Mouse (Mus musculus) embryonic stem cell, embryonic (primary cell): Measurements from ENCODE around the gene Zfp710.

Experiments
- CTCF ChIA-PET, 4 experiments: fragments of 300-600 bp in 2 of 4; fragments of 350-600 bp in 2 of 4; sonication (Branson Sonifier 250); formaldehyde crosslinking; loops; one replicate each; lab custom pipeline; 2022; ENCODE audit warnings: inconsistent platforms in 2 of 4; lab: Charles Lee
- POLR2A ChIA-PET, 4 experiments: fragments of 300-600 bp in 2 of 4; fragments of 350-600 bp in 2 of 4; sonication (Branson Sonifier 250); formaldehyde crosslinking; loops; one replicate each; lab custom pipeline; 2022; ENCODE audit warnings: antibody characterized with exemption in 4 of 4, inconsistent platforms in 1 of 4; lab: Charles Lee

The Zfp710 gene

DNA sequence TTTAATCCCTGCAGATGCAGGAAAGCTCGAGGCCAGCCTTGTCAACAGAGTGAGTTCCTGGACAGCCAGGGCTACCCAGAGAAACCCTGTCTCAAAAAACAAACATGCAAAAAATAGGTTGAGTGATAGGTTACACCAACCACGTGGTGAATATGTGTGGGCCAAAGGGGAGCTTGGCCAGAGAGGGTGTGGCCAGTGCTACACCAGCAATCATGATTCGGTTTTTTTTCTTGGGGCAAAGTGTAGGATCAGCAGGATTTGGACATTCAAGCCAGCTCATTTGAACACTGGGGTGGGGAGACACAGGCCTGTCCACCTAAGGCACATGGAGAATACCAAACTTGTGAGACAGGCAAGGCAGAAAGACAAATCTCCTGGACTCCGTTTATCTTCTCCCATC, 104.7 kb downstream of the Zfp710 start:
- ChIA-PET POLR2A (interaction anchor here (0.6 to 27.6 kb wide), 132 partner anchors 9 to 1022 kb away, joined by 3 to 1040 read pairs (median 8); partner anchors contain the start of genes Idh2 (in 4 of the 4), Cib1 (in 3 of the 4), Gdpgp1 (in 3 of the 4) and Hddc3 (in 3 of the 4)), CTCF (interaction anchor here (0.7 to 4.3 kb wide), 7 partner anchors 11 to 104 kb away, joined by 3 to 55 read pairs (median 12); partner anchors contain the start of genes Cib1 (in 1 of the 4), Gdpgp1 (in 1 of the 4) and Idh2 (in 1 of the 4))

DNA sequence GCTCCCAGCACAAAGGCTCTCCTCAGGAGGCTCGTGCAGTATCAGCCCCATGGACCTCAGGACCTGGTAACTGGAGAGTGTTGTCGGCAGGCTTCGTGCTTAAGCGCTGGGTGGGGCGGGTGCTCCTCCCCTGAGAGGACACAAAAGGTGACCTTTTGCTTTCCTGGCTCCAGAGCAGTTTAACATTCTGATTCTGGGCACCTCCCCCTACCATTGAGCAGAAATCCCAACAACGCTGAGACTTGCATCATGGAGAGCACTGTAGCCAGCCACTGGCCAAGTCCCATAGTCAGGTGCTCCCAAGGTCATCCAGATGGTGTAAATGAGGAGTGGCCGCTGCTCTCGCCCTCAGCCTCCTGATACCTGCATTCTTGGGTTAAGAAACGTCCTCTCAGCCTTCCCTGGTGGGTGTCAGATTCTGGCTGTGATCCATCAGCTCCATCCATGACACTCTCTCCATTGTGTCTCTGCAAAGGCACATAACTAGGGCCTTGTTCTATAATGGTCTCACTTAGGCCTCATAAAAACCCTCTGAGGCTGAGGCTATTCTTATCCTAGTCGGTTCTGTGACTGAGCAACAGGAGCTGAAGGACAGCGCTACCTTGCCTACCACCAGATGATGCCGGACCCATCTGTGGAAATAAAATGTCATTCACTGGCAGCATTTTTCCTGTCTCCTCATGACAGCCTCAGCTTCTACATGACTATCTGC, 105.9 kb downstream of the Zfp710 start:
- ChIA-PET CTCF (interaction anchor here in 3 of 4 experiments (0.6 to 4.3 kb wide), 21 partner anchors 10 to 256 kb away, joined by 3 to 55 read pairs (median 4); partner anchors contain the start of gene Idh2 (in 2 of the 3)), POLR2A (interaction anchor here (0.5 to 27.6 kb wide), 188 partner anchors 8 to 1082 kb away, joined by 3 to 1040 read pairs (median 6); partner anchors contain the start of genes Idh2 (in 4 of the 4), Cib1 (in 3 of the 4), Gdpgp1 (in 3 of the 4) and Hddc3 (in 3 of the 4))

DNA sequence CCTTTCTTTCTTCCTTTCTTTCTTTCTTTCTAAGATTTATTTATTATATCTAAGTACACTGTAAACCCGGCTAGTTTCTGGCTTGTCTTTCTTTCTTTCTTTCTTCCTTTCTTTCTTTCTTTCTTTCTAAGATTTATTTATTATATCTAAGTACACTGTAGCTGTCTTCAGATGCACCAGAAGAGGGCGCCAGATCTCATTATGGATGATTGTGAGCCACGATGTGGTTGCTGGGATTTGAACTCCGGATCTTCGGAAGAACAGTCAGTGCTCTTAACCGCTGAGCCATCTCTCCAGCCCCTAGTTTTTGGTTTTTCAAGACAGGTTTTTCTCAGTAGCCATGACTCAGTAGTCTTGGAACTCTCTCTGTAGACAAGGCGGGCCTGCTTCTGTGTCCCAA, 106.7 kb downstream of the Zfp710 start:
- ChIA-PET POLR2A (interaction anchor here (0.5 to 27.6 kb wide), 114 partner anchors 9 to 1081 kb away, joined by 3 to 1040 read pairs (median 9); partner anchors contain the start of genes Idh2 (in 4 of the 4), Cib1 (in 3 of the 4), Gdpgp1 (in 3 of the 4) and Ngrn (in 3 of the 4)), CTCF (interaction anchor here in 2 of 4 experiments (0.6 to 4.3 kb wide), 18 partner anchors 9 to 456 kb away, joined by 3 to 55 read pairs (median 4); partner anchors contain the start of gene Idh2 (in 1 of the 2))

DNA sequence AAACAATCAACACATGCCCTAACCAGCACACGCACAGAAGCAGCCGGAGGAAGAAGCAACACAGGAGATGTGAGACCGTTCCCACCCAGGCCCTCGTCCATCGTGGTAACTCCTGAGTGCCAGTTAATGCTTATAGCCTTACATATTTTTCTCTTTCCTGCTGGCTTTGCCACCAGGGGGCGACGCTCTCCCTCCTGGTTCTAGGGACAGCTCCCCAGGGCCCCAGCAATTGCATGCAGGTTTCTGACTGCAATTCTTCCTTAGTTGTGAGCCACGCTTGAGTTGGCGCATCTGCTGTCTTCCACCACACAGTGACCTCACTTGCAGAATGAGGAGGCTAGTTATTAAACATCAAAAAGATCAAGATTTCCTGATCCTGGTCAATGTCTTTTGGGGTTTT, 107.9 kb downstream of the Zfp710 start:
- CTCF ChIA-PET, result interaction anchor here (0.6 to 4.3 kb wide), 23 partner anchors 8 to 309 kb away, joined by 3 to 55 read pairs (median 4); partner anchors contain the start of genes Idh2 (in 2 of the 4), Hddc3 (in 1 of the 4) and Man2a2 (in 1 of the 4)
- POLR2A ChIA-PET, result interaction anchor here in 3 of 4 experiments (0.5 to 27.6 kb wide), 36 partner anchors 8 to 728 kb away, joined by 3 to 1040 read pairs (median 12); partner anchors contain the start of genes Idh2 (in 3 of the 3), Cib1 (in 1 of the 3), Gdpgp1 (in 1 of the 3) and Man2a2 (in 1 of the 3)

DNA sequence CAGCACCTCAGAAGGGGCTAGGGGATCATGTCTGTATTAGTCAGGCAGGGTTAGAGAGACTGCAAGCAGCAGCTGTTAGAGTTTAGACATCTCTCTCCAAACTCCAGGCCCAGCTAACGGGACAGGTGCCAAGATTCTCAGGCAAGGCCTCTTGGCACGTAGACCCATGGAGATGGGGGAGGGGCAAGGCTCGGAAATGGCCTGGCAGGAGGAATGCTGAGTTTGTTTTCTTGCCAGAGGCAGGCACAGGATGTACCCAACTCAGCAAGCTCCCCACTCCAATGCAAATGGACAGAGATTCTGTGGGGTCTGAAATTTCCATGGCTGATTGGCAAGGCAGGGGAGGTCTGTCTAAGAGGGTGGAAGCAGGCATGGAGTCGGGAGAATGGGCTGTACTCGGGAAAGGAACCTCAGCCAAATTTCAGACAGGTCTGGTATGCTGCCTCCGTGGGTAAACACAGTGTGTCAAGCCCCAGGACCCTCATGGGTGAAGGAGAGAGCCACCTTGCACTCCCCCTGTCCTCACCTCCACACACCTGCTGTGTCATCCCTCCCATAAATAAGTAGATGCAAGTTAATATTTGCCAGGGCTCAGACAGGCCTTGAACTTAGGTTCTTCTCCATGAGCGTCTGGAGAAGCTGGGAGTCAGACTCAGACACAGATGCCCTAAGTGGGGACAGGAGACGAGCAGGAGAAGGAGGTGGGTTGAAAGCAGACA, 110.0 kb downstream of the Zfp710 start:
- CTCF ChIA-PET, result interaction anchor here in 1 of 4 experiments (0.6 kb wide), 1 partner anchor 110 kb away, joined by 3 read pairs; no protein-coding TSS in a partner anchor
- POLR2A ChIA-PET, result interaction anchor here in 2 of 4 experiments (0.6 to 27.6 kb wide), 11 partner anchors 9 to 533 kb away, joined by 3 to 1040 read pairs (median 4); partner anchors contain the start of genes Idh2 (in 1 of the 2) and Ttll13 (in 1 of the 2)

DNA sequence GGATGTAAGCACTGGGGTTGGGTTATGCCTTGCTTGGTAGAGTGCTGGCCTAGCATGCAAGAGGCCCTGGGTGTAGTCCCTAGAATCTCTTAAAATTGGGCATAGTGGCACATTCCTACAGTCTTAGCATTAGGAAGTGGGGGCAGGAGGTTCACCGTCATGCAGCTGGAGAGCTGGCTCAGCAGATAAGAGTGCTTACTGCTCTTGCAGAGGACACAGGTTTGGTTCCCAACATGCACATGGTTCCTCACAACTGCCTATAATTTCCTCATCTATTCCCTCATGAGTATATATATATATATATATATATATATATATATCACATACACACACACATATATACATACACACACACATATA, 110.5 kb downstream of the Zfp710 start:
- CTCF ChIA-PET, result interaction anchor here in 1 of 4 experiments (0.6 kb wide), 1 partner anchor 111 kb away, joined by 3 read pairs; no protein-coding TSS in a partner anchor

DNA sequence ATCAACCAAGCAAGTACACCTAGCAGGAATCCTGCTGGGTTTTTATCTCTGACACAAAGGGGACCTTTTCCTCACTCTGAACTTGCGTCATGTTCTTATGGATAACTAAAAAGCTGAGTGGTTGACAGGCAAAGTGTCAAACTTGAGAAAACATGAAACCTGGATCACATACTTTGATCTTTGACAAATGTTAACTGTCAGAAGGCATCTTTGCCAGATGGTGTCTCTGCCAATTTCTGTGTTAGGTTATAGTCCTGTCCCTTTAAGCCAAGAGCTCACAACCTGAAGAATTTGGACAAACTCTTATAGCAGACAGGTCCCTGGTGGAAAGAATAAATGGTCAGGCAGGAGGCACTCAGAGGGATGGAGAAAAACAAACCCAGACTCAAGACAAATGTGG, 113.8 kb downstream of the Zfp710 start:
- CTCF ChIA-PET, result interaction anchor here in 3 of 4 experiments (1.1 to 3.7 kb wide), 3 partner anchors 14 to 366 kb away, joined by 3 to 35 read pairs (median 4); partner anchors contain the start of gene Hddc3 (in 1 of the 3)
- POLR2A ChIA-PET, result interaction anchor here in 3 of 4 experiments (0.7 to 3.0 kb wide), 13 partner anchors 8 to 239 kb away, joined by 3 to 18 read pairs (median 5); partner anchors contain the start of genes Idh2 (in 1 of the 3), Rccd1 (in 1 of the 3) and Ttll13 (in 1 of the 3)

More for the DNA sequence above, 110.5 kb downstream of the Zfp710 start:
- POLR2A ChIA-PET, result interaction anchor here in 2 of 4 experiments (0.6 to 27.6 kb wide), 10 partner anchors 8 to 533 kb away, joined by 3 to 1040 read pairs (median 4); partner anchors contain the start of genes Idh2 (in 1 of the 2) and Ttll13 (in 1 of the 2)

DNA sequence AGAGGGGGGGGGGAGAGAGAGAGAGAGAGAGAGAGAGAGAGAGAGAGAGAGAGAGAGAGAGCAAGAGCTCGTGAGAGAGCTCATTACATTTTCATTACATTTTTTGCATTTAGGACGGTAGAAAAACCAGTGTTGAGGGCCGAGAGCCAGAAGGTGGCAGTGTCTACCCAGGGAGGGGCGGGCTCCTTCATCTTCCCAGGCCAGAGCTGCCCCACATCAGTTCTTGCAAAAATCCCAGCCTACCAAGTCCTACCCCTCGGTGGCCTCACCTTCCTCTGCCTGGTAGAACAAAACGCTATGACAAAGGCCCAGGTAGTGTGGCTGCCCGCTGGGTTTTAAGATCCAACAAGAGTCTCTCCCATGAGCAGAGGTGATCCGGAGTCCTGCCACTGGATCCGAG, 116.2 kb downstream of the Zfp710 start:
- POLR2A ChIA-PET, result interaction anchor here (0.5 to 9.0 kb wide), 59 partner anchors 8 to 668 kb away, joined by 3 to 76 read pairs (median 4); partner anchors contain the start of genes Idh2 (in 2 of the 4), Cib1 (in 1 of the 4), Gdpgp1 (in 1 of the 4) and Hddc3 (in 1 of the 4)
- CTCF ChIA-PET, result interaction anchor here (0.5 to 4.9 kb wide), 107 partner anchors 8 to 794 kb away, joined by 3 to 71 read pairs (median 4); partner anchors contain the start of genes Ngrn (in 3 of the 4), Cib1 (in 2 of the 4), Gdpgp1 (in 2 of the 4) and Hddc3 (in 2 of the 4)
